Mouse (Mus musculus) embryo, embryonic 10.5 days (tissue): ENCODE data around the gene Pla2g16.
A peak's percentile ranks its signal among the peaks of the same experiment; 100 is the strongest.

Source experiments
- DNase-seq: peaks from one replicate; pipeline ENCODE4 v3.0.0-alpha.2; 2015; ENCODE audit warnings: low spot score

The Pla2g16 gene

DNA sequence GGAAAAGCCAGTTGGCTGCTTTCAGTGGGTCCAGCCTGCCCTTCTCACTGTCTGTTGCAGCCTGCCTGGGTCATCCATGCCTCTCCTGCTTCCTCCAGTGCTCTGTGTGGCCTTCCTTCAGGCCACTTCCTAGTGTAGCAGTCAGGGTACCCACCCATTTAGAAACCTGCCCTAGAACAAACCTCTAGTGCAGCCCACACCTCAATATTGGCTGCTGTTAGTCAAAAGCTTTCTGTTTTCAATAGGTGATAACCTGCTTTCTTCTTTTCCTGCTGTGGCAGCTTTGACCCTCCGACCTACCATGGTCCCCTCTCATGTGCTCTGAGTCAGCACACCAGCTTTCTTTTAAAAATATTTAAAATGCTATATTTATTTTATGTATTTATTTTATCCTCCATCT, 7.2 kb downstream of the Pla2g16 start:
- no peak for DNase-seq

DNA sequence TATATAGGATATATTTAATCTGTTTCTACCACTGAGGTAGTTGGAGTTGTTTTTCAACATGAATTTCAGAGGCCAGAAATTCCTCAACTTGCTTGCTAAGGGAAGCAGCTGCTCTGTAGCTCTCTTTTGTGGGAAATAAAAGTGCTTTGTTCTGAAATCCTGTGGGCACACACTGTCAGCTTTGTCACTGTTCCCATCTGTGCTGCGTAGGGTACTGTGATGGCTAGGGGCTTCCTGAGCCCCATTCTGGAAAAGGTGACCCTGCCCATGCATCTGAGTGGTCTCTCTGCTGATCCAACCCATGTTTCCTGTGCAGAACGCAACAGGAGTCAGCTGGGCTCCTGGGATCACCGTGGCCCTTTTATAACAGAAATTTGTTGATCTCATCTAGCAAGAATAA, 9.6 kb downstream of the Pla2g16 start:
- DNase-seq, result no peak

DNA sequence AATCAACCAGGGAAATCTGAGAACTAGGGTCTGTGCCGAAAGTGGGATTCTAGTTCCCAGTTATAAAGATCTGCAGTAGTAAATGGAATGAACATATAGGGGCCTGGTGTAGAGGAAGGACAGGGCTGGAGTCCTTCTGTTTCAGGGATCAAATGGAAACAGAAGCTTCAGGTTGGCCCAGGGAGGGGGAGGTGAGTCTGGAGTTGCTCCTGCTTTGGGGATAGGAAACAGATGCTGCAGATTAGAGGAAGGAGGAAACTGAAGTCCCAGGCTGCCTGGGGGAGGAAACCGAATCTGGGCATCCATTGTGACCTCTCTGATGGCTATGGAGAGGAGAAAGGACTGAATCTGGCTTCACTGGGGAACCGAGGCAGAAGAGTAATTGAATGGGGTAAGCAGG, 11.1 kb downstream of the Pla2g16 start:
- peak; percentile 43 for DNase-seq

DNA sequence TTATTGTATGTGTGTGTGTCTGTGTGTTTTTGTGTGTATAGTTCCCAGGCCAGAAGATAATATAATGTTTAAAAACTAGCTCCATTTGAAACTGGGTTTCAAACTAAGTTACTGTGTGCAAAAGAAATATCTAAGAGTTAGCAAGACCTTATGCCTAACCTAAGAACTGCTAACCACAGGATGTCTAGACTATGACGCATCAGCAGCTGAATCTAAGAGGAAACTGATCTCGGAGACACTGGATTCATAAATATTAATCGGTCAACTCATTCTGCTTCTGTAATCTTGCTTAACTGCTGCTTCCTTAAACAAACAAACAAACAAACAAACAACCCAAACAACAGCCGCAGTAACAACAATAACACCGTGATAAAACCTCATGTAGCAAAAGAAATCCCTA, 12.4 kb downstream of the Pla2g16 start:
- no peak for DNase-seq

DNA sequence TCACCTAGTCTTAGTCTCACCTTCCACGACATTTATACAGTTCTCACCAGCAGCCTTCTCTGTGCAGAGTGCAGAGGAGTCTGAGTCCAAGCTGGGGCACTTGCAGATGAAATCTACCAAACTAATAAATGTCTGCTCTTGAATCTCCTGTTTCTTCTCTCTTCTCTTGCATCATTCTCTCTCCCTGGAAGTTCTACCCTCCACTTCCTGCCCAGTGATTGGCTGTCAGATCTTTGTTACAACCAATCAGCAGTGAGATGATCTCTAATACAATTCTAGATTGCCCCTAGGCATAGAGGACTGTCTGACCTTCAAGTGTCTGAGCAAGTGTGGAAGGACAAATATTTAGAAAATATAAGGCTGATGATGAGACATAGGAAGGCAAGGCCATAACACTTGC, 18.9 kb downstream of the Pla2g16 start:
- DNase-seq, result no peak

DNA sequence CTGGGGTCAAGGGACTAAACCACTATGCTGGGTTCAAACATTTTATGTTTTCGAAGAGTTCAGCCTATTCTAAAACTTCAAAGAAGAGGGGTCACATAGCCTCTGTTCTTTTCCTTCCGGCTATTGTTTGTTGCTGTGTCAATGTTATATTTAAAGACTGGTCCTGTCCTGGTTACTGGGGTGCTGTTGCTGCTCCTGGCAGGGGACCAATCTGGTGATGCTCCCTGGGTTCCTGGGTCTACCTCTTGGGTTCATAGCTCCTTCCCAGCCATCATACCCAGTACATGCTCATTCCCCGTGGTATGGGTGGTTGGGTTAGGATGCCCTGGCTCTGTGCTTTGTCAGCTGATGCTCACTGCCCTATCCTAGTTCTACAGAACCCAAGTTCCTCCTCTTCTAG, 20.5 kb downstream of the Pla2g16 start:
- no peak for DNase-seq

DNA sequence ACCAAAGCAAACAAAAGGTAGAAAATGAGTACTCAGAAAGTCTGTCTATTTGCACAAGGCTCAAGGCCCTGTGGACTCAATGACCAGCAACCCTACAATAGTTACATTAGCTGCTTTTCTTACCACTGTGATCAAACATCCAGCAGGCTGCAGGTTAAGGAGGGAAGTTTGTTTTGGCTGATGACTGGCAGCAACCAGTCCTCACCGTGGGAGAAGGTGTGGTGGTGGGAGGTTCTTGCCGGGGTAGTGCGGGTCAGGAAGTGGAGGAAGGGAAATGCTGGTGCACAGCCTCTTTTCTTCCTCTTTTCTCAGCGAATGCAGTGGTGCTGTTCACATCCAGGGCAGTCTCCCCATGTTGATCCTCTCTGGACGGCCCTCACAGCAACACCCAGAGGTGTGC, 23.8 kb downstream of the Pla2g16 start:
- DNase-seq, result no peak

DNA sequence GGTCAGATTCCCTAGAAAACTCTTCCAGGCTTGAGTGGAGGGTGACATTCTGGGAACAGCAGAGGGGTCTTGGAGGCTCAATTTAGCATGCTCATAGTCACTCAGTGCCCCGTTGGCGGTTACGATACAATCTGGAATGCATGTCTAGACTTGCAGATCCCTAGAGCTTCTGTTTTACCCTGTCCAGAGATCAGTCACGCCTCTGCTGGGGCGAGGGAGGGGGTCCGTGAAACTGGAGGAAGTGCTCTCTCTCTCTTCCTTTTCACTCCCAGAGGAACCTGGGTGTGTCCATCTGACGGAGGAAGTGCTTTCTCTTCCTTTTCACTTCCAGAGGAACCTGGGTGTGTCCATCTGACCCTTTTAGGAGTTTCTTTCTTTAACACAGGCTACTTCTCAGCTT, 25.8 kb downstream of the Pla2g16 start:
- DNase-seq, result no peak

DNA sequence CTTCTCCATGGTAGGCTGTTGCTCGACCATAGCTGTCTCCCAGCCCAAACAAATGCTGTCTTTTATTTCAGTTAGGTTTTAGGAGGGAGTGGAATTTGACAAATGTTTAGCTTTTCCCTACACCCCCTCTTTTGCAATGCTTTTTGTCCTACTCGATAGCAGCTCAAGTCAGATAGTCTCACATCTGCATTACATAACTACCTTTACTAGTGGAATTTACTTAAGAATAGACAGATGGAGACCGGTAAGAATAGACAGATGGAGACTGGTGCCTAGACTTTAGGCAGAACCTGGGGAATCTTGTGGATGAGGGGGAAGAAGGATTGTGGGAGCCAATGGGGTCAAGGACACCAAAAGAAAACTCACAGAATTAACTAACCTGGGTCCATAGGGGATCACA, 26.3 kb downstream of the Pla2g16 start:
- no peak for DNase-seq

DNA sequence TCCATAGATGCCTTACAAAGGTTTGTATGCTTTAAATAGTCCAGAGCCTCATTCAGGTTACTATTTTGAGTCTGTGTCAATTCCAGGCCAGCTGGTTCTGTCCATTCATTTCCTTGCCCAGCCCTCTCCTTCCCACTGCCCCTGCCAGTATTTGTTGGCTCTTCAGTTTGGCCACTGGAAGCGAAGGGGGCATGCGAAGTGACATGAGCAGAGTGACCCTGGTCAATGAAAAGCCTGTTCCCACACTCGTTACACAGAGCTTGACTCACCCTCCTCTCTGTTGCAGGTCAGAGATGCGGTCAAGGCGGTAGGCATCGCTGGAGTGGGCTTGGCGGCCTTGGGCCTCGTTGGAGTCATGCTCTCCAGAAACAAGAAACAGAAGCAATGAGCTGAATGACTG, 28.0 kb downstream of the Pla2g16 start:
- no peak for DNase-seq

DNA sequence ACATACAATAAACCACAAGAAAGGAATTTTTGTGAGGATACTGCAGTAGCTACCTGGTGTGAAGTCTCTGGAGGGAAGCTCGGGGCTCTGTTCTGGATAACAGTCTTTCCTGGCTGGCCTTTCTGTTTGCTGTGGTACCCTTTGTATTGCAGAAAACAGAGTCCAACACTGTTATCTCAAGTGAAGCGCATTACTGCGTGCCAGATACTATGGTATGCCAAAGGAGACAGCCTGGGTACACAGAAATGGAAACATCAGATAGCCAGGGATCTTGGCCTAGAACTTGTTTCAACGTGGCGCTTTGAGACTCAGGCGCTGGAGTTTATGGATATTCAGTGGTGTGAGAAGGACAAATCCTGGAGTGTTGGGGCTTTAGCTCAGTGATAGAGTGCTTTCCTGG, 28.5 kb downstream of the Pla2g16 start:
- no peak for DNase-seq

DNA sequence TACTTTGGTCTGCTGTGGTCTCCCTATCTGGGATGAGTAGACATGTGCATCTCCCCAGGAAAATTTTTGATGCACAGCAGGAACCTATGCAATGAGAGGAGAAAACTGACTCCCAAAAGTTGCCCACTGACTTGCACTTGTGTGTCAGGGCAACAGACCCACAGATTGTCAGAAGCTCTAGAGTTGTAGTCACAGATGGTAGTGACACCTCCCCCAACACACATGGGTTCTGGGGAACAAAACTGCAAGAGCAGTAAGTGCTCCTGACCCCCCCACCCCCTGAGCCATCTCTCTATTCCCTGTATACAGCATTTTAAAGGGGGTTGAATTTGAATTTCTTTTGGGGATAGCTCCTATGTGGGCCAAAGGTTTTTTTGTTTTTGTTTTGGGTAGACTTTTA, 33.5 kb downstream of the Pla2g16 start:
- no peak for DNase-seq

DNA sequence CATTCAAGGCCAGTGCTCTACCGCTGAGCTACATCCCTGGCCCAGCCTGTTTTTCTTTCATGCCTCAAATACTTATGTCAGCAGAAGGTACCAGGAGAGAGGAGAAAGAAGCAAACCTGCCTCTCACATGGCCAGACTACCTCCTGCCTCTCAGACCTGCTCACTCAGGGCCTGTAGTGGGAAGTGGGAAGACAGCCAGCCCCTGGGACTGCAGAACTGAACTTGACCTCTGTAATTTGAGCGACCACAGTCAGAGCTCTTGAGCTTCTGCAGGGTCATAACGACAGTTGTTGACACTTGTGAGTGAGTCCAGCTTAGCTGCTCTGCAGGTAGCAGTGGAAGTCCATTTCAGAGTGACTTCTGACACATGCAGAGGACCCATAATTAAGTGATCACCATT, 34.8 kb downstream of the Pla2g16 start:
- no peak for DNase-seq

DNA sequence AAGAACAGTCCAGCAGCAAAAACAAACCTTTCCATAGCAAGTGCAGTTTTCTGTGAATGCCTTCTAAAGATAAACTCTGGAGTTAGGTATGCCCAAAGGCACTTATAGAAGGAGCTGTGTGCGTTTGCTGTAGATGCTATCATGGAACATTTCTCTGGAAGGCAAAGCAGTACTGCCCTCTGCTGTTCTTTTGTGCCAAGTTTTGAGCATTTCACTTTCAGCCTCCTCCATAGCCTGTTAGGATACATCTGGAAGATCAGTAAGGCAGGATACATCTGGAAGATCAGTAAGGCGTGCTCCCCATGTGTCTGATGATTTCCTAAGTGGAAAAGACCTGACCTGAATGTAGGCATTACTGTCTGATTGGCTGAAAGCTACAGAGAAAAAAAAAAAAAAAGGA, 38.3 kb downstream of the Pla2g16 start:
- peak; percentile 73 for DNase-seq

DNA sequence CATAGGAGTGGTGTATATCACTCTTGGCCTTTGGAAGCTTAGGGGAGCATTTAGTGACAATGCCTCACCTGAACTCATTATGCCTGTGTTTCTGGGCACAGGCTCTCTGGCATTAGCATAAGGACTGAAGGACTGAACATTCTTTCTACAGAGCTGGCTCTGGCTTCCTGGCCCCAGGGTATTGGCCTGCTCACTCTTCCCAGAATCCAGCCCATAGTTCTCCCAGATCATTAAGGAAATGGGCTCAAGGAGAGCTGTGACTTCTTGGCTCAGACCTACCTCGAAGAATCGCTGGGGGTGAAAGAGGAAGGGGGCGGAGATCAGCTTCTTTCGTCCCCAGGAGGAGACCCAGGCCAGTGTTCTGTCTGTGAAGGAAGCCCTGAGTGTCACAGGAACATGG, 41.2 kb downstream of the Pla2g16 start:
- no peak for DNase-seq

DNA sequence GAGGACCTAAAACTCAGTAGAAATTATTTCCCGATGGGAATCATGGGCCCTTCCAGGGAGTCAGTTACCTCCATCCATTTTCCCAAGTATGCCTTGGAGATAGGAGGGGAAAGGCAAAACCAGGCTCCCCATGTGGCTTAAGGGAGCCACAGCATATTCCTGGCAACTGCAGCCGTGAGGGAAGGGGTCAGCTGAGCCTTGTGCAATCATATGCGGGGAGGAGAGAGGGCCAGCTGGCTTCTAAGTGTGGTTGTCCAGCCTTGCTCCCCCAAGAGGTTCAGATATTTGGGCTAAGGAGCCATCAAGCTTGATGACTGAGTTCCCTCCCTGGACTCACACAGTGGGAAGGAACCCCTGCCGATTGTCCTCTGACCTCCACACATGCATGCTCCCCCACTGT, 44.3 kb downstream of the Pla2g16 start:
- DNase-seq, result no peak

DNA sequence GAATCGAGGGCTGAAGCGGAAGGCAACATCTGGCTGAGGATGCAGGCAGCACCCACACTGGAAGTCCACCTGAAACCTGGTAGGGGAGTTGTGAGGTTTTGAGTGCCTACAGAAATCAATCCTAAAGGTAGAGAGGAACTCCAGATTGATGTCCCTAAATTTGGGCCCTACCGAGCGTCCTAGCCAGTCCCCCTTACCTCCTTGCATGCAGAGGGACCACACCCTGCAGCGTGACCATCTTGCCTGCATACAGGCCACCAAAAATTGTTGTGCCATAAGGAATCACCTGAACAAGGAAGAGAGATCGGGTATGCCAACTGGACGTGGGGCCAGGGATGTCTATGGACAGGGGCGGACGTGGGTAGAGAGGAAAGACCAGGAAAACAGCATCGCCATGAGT, 46.8 kb downstream of the Pla2g16 start:
- no peak for DNase-seq

DNA sequence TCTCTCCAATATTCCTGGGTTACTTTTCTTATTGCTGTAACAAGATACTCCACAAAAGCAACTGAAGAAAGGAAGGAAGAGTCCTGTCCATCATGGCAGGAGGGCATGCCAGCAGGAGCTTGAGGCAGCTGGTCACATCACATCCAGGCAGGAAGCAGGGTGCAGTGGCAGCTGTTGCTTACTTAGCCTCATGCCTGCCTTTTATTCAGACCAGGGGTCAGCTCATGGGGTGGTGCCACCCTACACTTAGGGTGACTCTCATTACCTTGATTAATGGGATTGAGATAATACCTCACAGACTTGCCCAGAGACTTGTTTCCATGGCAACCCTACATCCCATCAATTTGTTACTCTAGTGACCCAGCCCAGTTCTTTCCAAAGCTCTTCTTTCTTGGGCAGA, 47.8 kb downstream of the Pla2g16 start:
- DNase-seq, result no peak

DNA sequence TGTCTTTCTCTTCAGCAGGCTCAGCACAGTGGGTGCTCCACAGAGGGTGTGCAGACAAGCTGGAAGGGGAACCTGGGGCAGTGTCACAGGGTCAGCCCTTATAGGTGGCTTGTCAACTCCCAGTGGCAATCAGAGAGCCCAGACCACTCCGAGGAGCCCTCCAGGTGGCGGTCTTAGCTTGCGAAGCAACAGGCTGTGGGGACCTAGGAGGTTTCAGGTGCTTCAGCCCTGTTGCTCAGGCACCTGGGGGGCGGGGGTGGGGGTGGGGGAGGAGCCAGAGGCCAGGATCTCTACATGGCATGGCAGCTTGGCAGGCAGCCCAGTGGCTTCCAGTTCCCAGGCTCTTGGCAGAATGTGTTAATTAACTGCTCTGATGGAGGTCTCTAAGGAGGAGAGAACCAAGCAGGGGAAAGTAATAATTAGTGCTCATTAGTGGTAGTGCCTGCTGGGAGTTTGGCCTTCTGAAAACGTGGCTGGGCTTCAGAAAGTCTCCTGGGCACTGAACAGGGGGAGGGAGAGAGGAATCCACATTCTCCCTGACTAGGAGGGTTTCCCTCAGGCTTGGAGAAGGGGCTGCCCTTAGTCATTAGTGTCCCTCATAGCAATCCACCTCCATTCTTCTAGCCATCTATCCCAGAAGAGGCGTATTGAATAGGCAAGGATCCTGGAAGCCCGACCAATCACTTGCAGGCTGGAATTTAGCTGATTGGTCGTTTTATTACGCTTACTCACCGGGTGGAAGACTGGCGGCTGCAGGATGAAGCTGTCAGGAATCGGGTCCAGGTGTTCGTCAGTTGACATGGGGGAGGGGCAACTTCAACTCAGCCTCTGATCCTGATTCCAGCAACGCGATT, 48.9 kb downstream of the Pla2g16 start:
- peak; percentile 50 for DNase-seq

DNA sequence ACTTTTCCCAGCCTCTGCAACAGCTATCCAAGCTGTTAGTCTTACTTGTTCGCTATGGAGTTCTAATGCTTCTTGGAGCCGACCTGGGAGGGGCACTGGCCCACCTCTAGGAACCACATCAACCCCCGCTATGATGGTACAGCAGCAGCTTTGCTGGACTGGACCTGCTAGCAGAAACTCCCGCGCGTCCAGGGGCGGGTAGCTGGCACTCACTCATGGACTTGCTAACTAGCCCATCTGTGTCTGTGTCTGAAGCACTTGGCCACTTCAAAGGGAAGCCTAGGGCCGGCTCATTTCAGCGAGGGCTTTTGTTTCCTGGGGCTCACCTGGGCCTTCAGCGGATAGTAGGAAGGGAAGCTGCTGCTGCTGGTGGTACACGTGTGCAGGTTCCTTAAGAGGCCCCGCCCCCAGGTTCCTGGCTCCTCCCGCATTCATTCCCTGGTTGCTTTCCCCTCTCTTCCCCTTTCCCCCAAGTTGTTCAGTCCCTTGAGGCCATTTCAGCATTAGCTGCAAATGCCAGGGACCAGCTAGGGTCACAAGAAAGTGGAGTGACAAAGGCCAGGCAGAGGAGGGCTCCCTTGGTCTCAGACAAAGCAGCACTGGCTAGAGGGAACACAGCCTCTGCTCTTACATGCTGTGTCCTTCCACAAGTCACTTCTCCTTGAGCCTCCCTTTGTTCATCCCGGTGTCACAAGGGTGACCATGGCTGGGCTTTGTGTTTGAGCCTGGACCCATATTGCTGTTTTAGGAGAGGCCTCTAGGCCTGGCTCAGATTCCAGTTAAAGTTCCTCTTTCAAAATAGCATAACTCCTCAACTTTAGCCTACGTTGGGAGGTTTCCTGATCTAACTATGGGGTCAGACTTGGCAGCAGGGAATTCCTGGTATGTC, 49.8 kb downstream of the Pla2g16 start, which contains the start of gene Lgals12:
TSS of gene Lgals12 (minus strand) at position 393 of the 889 bp plus-strand sequence.
- DNase-seq, result peak; percentile 32

DNA sequence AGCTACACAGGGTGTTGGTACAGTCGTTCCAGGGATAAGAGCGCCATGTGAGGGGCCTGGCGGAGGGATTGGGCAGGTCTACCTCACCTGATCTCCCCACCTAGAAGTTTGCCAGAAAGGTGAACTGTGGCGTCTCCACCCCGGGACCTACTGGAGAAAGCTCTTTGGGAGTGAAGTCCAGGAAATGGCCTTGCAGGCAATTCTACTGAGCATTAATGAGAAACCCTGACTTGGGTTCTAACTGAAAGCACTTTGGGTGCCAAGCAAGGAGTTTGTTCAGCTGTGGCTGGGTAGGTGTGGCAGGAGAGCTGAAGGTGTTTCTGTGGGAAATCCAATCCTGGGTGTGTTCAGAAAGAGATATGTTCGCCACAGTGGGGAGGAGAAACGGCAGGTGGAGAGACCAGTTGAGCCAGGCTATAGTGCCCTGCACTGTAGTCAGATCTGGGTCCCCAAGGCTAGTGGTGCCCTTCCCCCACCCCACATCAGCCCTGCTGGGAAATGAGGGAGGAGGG, 50.5 kb downstream of the Pla2g16 start:
- DNase-seq, result no peak

DNA sequence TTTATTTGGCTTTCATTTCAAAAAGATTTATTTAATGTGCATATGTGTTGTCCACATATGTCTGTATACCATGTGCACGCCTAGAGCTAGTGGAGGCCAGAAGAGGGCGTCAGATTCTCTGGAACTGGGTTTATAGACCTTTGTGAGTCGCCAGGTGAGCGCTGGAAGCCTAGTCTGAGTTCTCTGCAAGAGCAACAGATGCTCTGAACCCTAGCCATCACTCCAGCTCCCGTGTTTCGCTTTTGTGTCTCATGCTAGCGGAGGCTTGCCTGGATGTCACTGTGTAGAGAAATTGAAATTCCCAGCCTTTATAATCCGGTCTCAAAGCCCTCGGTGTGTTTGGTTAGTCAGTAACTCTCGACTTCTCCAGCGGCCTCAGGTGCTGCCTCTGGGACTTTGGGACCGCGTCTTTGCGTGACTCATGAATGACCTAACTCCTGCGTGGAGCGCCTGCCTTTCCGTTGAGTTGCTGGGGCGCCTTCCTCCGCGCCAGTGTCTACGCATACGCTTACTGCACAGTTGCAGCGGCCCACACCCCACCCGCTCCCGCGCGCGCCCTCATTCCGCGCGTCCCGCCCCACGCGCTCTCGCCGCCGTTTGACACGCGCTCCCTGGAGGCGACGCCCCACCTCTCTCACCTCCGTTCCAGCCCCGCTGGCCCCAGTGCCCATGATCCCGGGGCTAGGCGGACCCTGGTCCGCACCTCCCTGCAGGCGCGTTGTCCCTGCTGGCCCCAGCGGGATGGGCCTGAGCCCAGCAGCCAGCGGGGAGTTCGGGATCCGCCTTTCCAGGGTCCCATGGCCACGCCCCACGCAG, 54.9 kb downstream of the Pla2g16 start, which contains the start of gene Hrasls5:
TSS of gene Hrasls5 (plus strand) at position 600 of the 816 bp plus-strand sequence.
- peak; percentile 40 for DNase-seq
